In genomic region chr12:105555172-105555571, GRCm38 (mm10) we compare ENCODE assay signal across 20 mouse cellular contexts. TPM values are rescaled to one million over a fixed set of nuclear protein-coding genes. Genes with fewer than 3 reads are reported as not detected.
DNase-seq lines count a peak whose midpoint lies in the region; ATAC-seq lines count a peak whose summit lies in the region.
"Had no signal": no experiment of that assay in that cellular context is flagged by ENCODE, and none has a peak within 500 bp of the region (broad histone marks: within the 10 kb centered on the region; RNA-seq: fewer than 3 reads in every experiment).

No protein-coding gene starts in this region.

- H3K9ac ChIP-seq in heart, embryonic 13.5 days, result peak overlapping the region; percentile 44; the same call in 1 of the 2 replicates
- H3K9ac ChIP-seq: embryonic facial prominence, embryonic 15.5 days; hindbrain, embryonic 14.5 days; limb, embryonic 15.5 days had no signal

- H3K4me1 ChIP-seq in heart, embryonic 13.5 days, result peaks cover 56% of the 10 kb centered on the region

- peak overlapping the region; percentile 91 for H3K27ac ChIP-seq in heart, embryonic 13.5 days (replicated peaks)
- H3K27ac ChIP-seq: embryonic facial prominence, embryonic 15.5 days; hindbrain, embryonic 14.5 days; limb, embryonic 15.5 days had no signal

- no peaks in the 10 kb centered on the region for H3K9me3 ChIP-seq in heart, embryonic 13.5 days
- H3K9me3 ChIP-seq: embryonic facial prominence, embryonic 15.5 days; limb, embryonic 15.5 days had no signal

- H3K4me3 ChIP-seq in heart, embryonic 13.5 days, result no peak overlapping the region
- H3K4me3 ChIP-seq: embryonic facial prominence, embryonic 15.5 days; limb, embryonic 15.5 days had no signal

- no peaks in the 10 kb centered on the region for H3K36me3 ChIP-seq in heart, embryonic 13.5 days
- H3K36me3 ChIP-seq: embryonic facial prominence, embryonic 15.5 days; limb, embryonic 15.5 days had no signal

- H3K4me2 ChIP-seq in heart, embryonic 13.5 days, result no peak overlapping the region; the same call in 1 of the 2 replicates
- H3K4me2 ChIP-seq: embryonic facial prominence, embryonic 15.5 days; hindbrain, embryonic 14.5 days; limb, embryonic 15.5 days had no signal

- 0 out of 2 replicates have a peak, but pooled peaks cover 5% of the 10 kb centered on the region for H3K27me3 ChIP-seq in heart, embryonic 13.5 days (replicated peaks)
- H3K27me3 ChIP-seq: embryonic facial prominence, embryonic 15.5 days; limb, embryonic 15.5 days had no signal

- ATAC-seq in heart, embryonic 13.5 days (ENCODE audit: extremely low read depth, insufficient number of reproducible peaks, low FRiP score, low TSS enrichment), result no peak
- ATAC-seq: midbrain, embryonic 16.5 days had no signal

- WGBS in heart, embryonic 13.5 days, result 30% methylated on average over 5 of the region's 5 CpGs

- no peak for DNase-seq in heart, adult 11 months
- peak; percentile 46 for DNase-seq in Muller cell, postnatal 12 days (ENCODE audit: inconsistent ontology term)
- peak; percentile 59 for DNase-seq in kidney, adult 11 months
- DNase-seq in kidney, postnatal 10 days, result peak; percentile 45
- DNase-seq in gastrocnemius, adult 18-20 months (ENCODE audit: low spot score), result no peak
- no peak for DNase-seq in ovary, postnatal 10 days (ENCODE audit: low spot score)
- no peak for DNase-seq in yolk sac, embryonic 10.5 days (ENCODE audit: low spot score)
- DNase-seq: adrenal gland, postnatal 10 days; B cell, adult 2 months; cerebellum, adult 18-20 months; lung, adult 18-20 months; thymus, postnatal 4 days had no signal

RNA-seq across cellular contexts. Expression of gene Bdkrb2, which starts 7.9 kb away (rescaled TPM):
- polyA plus RNA-seq in heart, embryonic 13.5 days (2015; fragmentation: Nextera tagmentation; extraction: Ambion mirVana), result 0.91 and 1.1 TPM in 2 replicates
- under 1 TPM; 0.33 to 0.39 TPM for total RNA-seq in gastrocnemius, adult 18-20 months (2021)
- total RNA-seq: megakaryocyte progenitor cell, adult 5-6 weeks had no signal

RNA-seq across cellular contexts. Expression of gene Bdkrb1, which starts 47.7 kb away (rescaled TPM):
- not detected in 2 replicates for polyA plus RNA-seq in heart, embryonic 13.5 days (2015; fragmentation: Nextera tagmentation; extraction: Ambion mirVana)
- total RNA-seq in gastrocnemius, adult 18-20 months (2021), result not detected
- total RNA-seq: adrenal gland, postnatal 10 days; left cerebral cortex, adult 18-20 months; megakaryocyte progenitor cell, adult 5-6 weeks had no signal
- polyA plus RNA-seq: forebrain, embryonic 11.5 days; limb, embryonic 15.5 days had no signal

Comparison
In these comparisons a context has a peak if more than half of its experiments do, and no peak if none do; other contexts are left out.
1. DNase-seq: peak in Muller cell, postnatal 12 days (single experiment), kidney, adult 11 months (single experiment) and kidney, postnatal 10 days (single experiment); none in heart, adult 11 months (single experiment), gastrocnemius, adult 18-20 months (single experiment), ovary, postnatal 10 days (single experiment) and yolk sac, embryonic 10.5 days (single experiment).